Mouse (Mus musculus) heart, postnatal 10 days (tissue): ENCODE measurements around the gene Hemk1. TPM values are rescaled to one million over a fixed set of nuclear protein-coding genes. Genes with fewer than 3 reads are reported as not detected.

Experiments
- DNase-seq, 2 experiments: peaks; one replicate each; pipeline ENCODE4 v3.0.0; 2021
- intact Hi-C: fragments of 180-260 bp; cut with DNase I; formaldehyde crosslinking; loops from one replicate; pipeline ENCODE4 v1.15.1; 2025
- total RNA-seq, 2 experiments: library from RNA; stranded (reverse); gene quantifications; 2 replicates each; pipeline ENCODE4 v1.2.3; 2021

Hemk1 gene
- total RNA-seq = 10 to 100 TPM; 16.8 to 17.0 TPM

GRCm38 (mm10) chr9:107338172-107338883 lies at the start of gene Hemk1:
TSS of gene Hemk1 (minus strand) at chr9:107338350.
- DNase-seq = peak; percentile 79 to 86
- intact Hi-C loops = loop anchor here (5.0 kb wide), 1 partner anchor 436 kb away; no protein-coding TSS in a partner anchor

GRCm38 (mm10) chr9:107387708-107388107 lies 49.6 kb upstream of the Hemk1 start:
- DNase-seq = no peak
- intact Hi-C loops = no loop called here

- intact Hi-C loops = no loop called here
- DNase-seq = no peak
These were observed 48.6 kb upstream of the Hemk1 start for GRCm38 (mm10) chr9:107386722-107387121.

GRCm38 (mm10) chr9:107384396-107384795 lies 46.2 kb upstream of the Hemk1 start:
- intact Hi-C loops = no loop called here
- no peak for DNase-seq

GRCm38 (mm10) chr9:107381723-107382122 lies 43.6 kb upstream of the Hemk1 start:
- intact Hi-C loops = no loop called here
- DNase-seq = peak; percentile 59 to 73

- intact Hi-C loops = no loop called here
These were observed 39.9 kb upstream of the Hemk1 start for GRCm38 (mm10) chr9:107377961-107378512.

GRCm38 (mm10) chr9:107375451-107375850 lies 37.3 kb upstream of the Hemk1 start:
- no peak for DNase-seq
- intact Hi-C loops = no loop called here

More at GRCm38 (mm10) chr9:107377961-107378512, 39.9 kb upstream of the Hemk1 start:
- peak in 1 of 2 experiments; percentile 15 for DNase-seq

- intact Hi-C loops = no loop called here
- no peak for DNase-seq
These were observed 36.5 kb upstream of the Hemk1 start for GRCm38 (mm10) chr9:107374623-107375022.

- DNase-seq = no peak
- intact Hi-C loops = no loop called here
These were observed 34.3 kb upstream of the Hemk1 start for GRCm38 (mm10) chr9:107372441-107372840.

- intact Hi-C loops = no loop called here
- no peak for DNase-seq
These were observed 31.9 kb upstream of the Hemk1 start for GRCm38 (mm10) chr9:107370106-107370463.

- intact Hi-C loops = loop anchor here (10.0 kb wide), 1 partner anchor 305 kb away; the partner anchor contains the start of gene Gnat1
- no peak for DNase-seq
These were observed 31.3 kb upstream of the Hemk1 start for GRCm38 (mm10) chr9:107369270-107370105.

- no peak for DNase-seq
- intact Hi-C loops = loop anchor here (10.0 kb wide), 1 partner anchor 306 kb away; the partner anchor contains the start of gene Gnat1
These were observed 30.2 kb upstream of the Hemk1 start for GRCm38 (mm10) chr9:107368302-107368701.

GRCm38 (mm10) chr9:107366644-107367043 lies 28.5 kb upstream of the Hemk1 start:
- intact Hi-C loops = loop anchor here (1.0 to 10.0 kb wide), 3 partner anchors 97 to 308 kb away; partner anchors contain the start of gene Gnat1
- peak; percentile 61 to 86 for DNase-seq

GRCm38 (mm10) chr9:107360989-107361388 lies 22.8 kb upstream of the Hemk1 start:
- intact Hi-C loops = loop anchor here (10.0 kb wide), 1 partner anchor 314 kb away; the partner anchor contains the start of gene Gnat1
- no peak for DNase-seq

- peak; percentile 78 to 89 for DNase-seq
These were observed 19.5 kb upstream of the Hemk1 start for GRCm38 (mm10) chr9:107357651-107358050.

GRCm38 (mm10) chr9:107355870-107356765 lies 18.0 kb upstream of the Hemk1 start:
- DNase-seq = peak; percentile 71 to 78
- intact Hi-C loops = loop anchor here (1.0 to 5.0 kb wide), 2 partner anchors 62 to 454 kb away; no protein-coding TSS in a partner anchor

More at GRCm38 (mm10) chr9:107357651-107358050, 19.5 kb upstream of the Hemk1 start:
- intact Hi-C loops = loop anchor here (1.0 to 5.0 kb wide), 2 partner anchors 157 to 455 kb away; no protein-coding TSS in a partner anchor

- no peak for DNase-seq
- intact Hi-C loops = loop anchor here (5.0 kb wide), 1 partner anchor 453 kb away; no protein-coding TSS in a partner anchor
These were observed 16.7 kb upstream of the Hemk1 start for GRCm38 (mm10) chr9:107354826-107355225.

- DNase-seq = no peak
- intact Hi-C loops = loop anchor here (10.0 kb wide), 1 partner anchor 185 kb away; no protein-coding TSS in a partner anchor
These were observed 11.2 kb upstream of the Hemk1 start for GRCm38 (mm10) chr9:107349321-107349720.

- DNase-seq = peak; percentile 46 to 57
- intact Hi-C loops = loop anchor here (10.0 kb wide), 1 partner anchor 183 kb away; no protein-coding TSS in a partner anchor
These were observed 9.5 kb upstream of the Hemk1 start for GRCm38 (mm10) chr9:107347586-107348183.
